Mouse (Mus musculus) cerebellum, adult 2 months (tissue): ENCODE measurements at regions not wholly inside any gene's neighbourhood (a gene's known extent, or its start where the extent isn't known, plus 50 kb on each side); places are given as distances from the start of the nearest gene placed in this dataset.

Source experiments
- CTCF ChIP-seq: fragments of 200-500 bp; IDR thresholded peaks from 2 replicates; pipeline ENCODE4 v1.5.1; 2011; ENCODE audit warnings: low read depth, mild to moderate bottlenecking, control low read depth, low read length, moderate library complexity, borderline replicate concordance; ENCODE audit not compliant: insufficient read depth
- POLR2A ChIP-seq: fragments of 200-500 bp; IDR thresholded peaks from 2 replicates; pipeline ENCODE4 v1.6.1; 2011; ENCODE audit warnings: low read length, control low read depth, borderline replicate concordance; ENCODE audit not compliant: insufficient read depth

DNA sequence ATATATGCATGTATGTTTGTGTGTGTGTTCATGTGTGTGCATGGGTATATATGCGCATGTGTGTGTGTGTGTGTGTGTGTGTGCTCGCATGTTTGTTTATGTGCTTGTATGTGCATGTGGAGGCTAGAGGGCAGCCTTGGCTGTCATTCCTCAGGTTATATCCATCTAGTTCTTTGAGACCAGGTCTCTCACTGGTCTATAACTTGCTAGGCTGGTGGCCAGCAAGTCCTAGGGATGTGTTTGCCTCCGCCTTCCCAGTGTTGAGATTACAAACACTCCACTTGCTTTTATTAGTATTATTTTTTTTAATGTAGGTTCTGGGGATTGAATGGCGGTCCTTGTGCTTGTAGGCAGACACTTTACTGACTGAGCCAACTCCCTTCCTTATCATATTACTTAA lies 219.8 kb upstream of the Dusp10 start:
- TF ChIP-seq CTCF (no peak), POLR2A (no peak)
